Comparison of ENCODE assay signal across 19 mouse cellular contexts in genomic region chr9:32611340-32611739, GRCm38 (mm10).
"Had no signal": no experiment of that assay in that cellular context is flagged by ENCODE, and none has a peak within 500 bp of the region (broad histone marks: within the 10 kb centered on the region; RNA-seq: fewer than 3 reads in every experiment).

No protein-coding gene starts in this region.

- H3K36me3 ChIP-seq: intestine, embryonic 15.5 days; limb, embryonic 12.5 days; limb, embryonic 15.5 days; lung, embryonic 15.5 days; midbrain, embryonic 10.5 days; midbrain, embryonic 13.5 days had no signal

- ATAC-seq: intestine, embryonic 15.5 days; midbrain, embryonic 13.5 days; midbrain, embryonic 16.5 days had no signal

- H3K27me3 ChIP-seq: intestine, embryonic 15.5 days; limb, embryonic 15.5 days; lung, embryonic 15.5 days had no signal

- H3K4me2 ChIP-seq: intestine, embryonic 15.5 days; limb, embryonic 12.5 days; limb, embryonic 15.5 days; liver, embryonic 11.5 days; lung, embryonic 15.5 days; midbrain, embryonic 13.5 days had no signal

- DNase-seq: kidney, adult 18-20 months; left cerebral cortex, postnatal 4 days; lung, adult 18-20 months; lung, postnatal 10 days; lung, postnatal 36 days; right cerebral cortex, adult 18-20 months; right cerebral cortex, postnatal 14 days; right cerebral cortex, postnatal 4 days had no signal

- H3K4me3 ChIP-seq: intestine, embryonic 15.5 days; limb, embryonic 12.5 days; limb, embryonic 15.5 days; lung, embryonic 15.5 days; megakaryocyte, embryonic 14.5 days; midbrain, embryonic 10.5 days; midbrain, embryonic 13.5 days; myocyte had no signal

- H3K9ac ChIP-seq: intestine, embryonic 15.5 days; limb, embryonic 12.5 days; limb, embryonic 15.5 days; liver, embryonic 14.5 days; lung, embryonic 15.5 days; midbrain, embryonic 13.5 days had no signal

- H3K27ac ChIP-seq: intestine, embryonic 15.5 days; limb, embryonic 12.5 days; limb, embryonic 15.5 days; liver, embryonic 14.5 days; lung, embryonic 15.5 days; midbrain, embryonic 10.5 days; midbrain, embryonic 13.5 days had no signal

- H3K9me3 ChIP-seq: intestine, embryonic 15.5 days; limb, embryonic 12.5 days; limb, embryonic 15.5 days; lung, embryonic 15.5 days; megakaryocyte, embryonic 14.5 days; midbrain, embryonic 10.5 days; midbrain, embryonic 13.5 days had no signal
